Mouse (Mus musculus) CH12.LX (cell line): ENCODE results near the gene Nfkbia.

Experiments
- BHLHE40 ChIP-seq: IDR thresholded peaks from 2 replicates; pipeline ENCODE4 v1.6.1; 2011; ENCODE audit warnings: mild to moderate bottlenecking, low read depth, low read length, improper control_type of control experiment
- CHD2 ChIP-seq: IDR thresholded peaks from 2 replicates; pipeline ENCODE4 v1.6.1; 2011; ENCODE audit warnings: low read length, improper control_type of control experiment
- CTCF ChIP-seq, 2 experiments: IDR thresholded peaks in 1 of 2; conservative IDR thresholded peaks in 1 of 2; 2 replicates each; pipeline ENCODE4 v1.5.1; 2011 to 2012; ENCODE audit warnings: low read depth in 2 of 2, low read length in 2 of 2, improper control_type of control experiment in 1 of 2, inconsistent platforms in 1 of 2, mild to moderate bottlenecking in 1 of 2, moderate library complexity in 1 of 2
- E2F4 ChIP-seq: IDR thresholded peaks from 2 replicates; pipeline ENCODE4 v1.6.1; 2011; ENCODE audit warnings: low read depth, low read length, improper control_type of control experiment; ENCODE audit not compliant: insufficient replicate concordance
- EP300 ChIP-seq: IDR thresholded peaks from 2 replicates; pipeline ENCODE4 v1.6.1; 2011; ENCODE audit warnings: low read length, improper control_type of control experiment
- MXI1 ChIP-seq: IDR thresholded peaks from 2 replicates; pipeline ENCODE4 v1.6.1; 2011; ENCODE audit warnings: mild to moderate bottlenecking, low read depth, low read length, improper control_type of control experiment
- POLR2A ChIP-seq: IDR thresholded peaks from 2 replicates; pipeline ENCODE4 v1.6.1; 2011; ENCODE audit warnings: low read depth, mild to moderate bottlenecking, improper control_type of control experiment, low read length
- RCOR1 ChIP-seq: conservative IDR thresholded peaks from 2 replicates; pipeline ENCODE4 v1.6.1; 2012; ENCODE audit warnings: low read depth, mild to moderate bottlenecking, inconsistent platforms, low read length, improper control_type of control experiment
- ZKSCAN1 ChIP-seq: IDR thresholded peaks from 2 replicates; pipeline ENCODE4 v1.6.1; 2012; ENCODE audit warnings: low read depth, inconsistent platforms, low read length, improper control_type of control experiment, borderline replicate concordance

GRCm38 (mm10) chr12:55499031-55499430 lies 6.6 kb upstream of the Nfkbia start:
- TF ChIP-seq BHLHE40 (0 out of 2 replicates have a peak, but pooled peaks have one; percentile 9), POLR2A (0 out of 2 replicates have a peak, but pooled peaks have one; percentile 23), E2F4 (no peak), RCOR1 (no peak), CTCF (conservative IDR thresholded peaks at IDR 0.05 in 1 of 2, IDR thresholded peaks at IDR 0.05 in 1 of 2; ENCODE audit: low read depth in 2 of 2, low read length in 2 of 2) (peak; percentile 93 to 99), ZKSCAN1 (no peak), EP300 (no peak), MXI1 (peak; percentile 62; the same call in 1 of the 2 replicates), CHD2 (no peak)
